Mouse (Mus musculus) small intestine, adult 2 months (tissue): Measurements from ENCODE around the gene Ssh1. TPM values are rescaled to one million over a fixed set of nuclear protein-coding genes. Genes with fewer than 3 reads are reported as not detected.

Source experiments
- H3K27ac ChIP-seq: fragments of 200-500 bp; 2 replicates; pipeline ENCODE4 v1.5.1; 2012; ENCODE audit warnings: low read depth, low read length, control low read depth, inconsistent platforms; ENCODE audit not compliant: insufficient read depth
- H3K27me3 ChIP-seq: fragments of 200-500 bp; 2 replicates; pipeline ENCODE4 v1.6.1; 2012; ENCODE audit warnings: mild to moderate bottlenecking, moderate library complexity, low read length, inconsistent platforms; ENCODE audit not compliant: control insufficient read depth, insufficient read depth
- H3K36me3 ChIP-seq: fragments of 200-500 bp; 2 replicates; pipeline ENCODE4 v1.6.1; 2012; ENCODE audit warnings: mild to moderate bottlenecking, low read length, control low read depth, inconsistent platforms; ENCODE audit not compliant: control insufficient read depth, insufficient read depth
- H3K4me1 ChIP-seq: fragments of 200-500 bp; 2 replicates; pipeline ENCODE4 v1.6.1; 2012; ENCODE audit warnings: low read length, inconsistent platforms, mixed read lengths; ENCODE audit not compliant: control insufficient read depth, insufficient read depth, insufficient read length
- H3K4me3 ChIP-seq: fragments of 200-500 bp; 2 replicates; pipeline ENCODE4 v1.5.1; 2012; ENCODE audit warnings: low read depth, mild to moderate bottlenecking, control low read depth, inconsistent platforms, low read length, moderate library complexity
- CTCF ChIP-seq: fragments of 200-500 bp; IDR thresholded peaks from 2 replicates; pipeline ENCODE4 v1.5.1; 2012; ENCODE audit warnings: low read depth, mild to moderate bottlenecking, control low read depth, inconsistent platforms, low read length, moderate library complexity, mixed read lengths; ENCODE audit not compliant: insufficient replicate concordance, insufficient read length; ENCODE audit errors: extremely low read depth
- POLR2A ChIP-seq: fragments of 200-500 bp; IDR thresholded peaks from 2 replicates; pipeline ENCODE4 v1.6.1; 2012; ENCODE audit warnings: low read depth, mild to moderate bottlenecking, control low read depth, inconsistent platforms, low read length, moderate library complexity
- WGBS: fragments of 180-500 bp; shearing (Covaris S2); methylation state at CpG from one replicate; pipeline ENCODE4 v1.1.7; 2018; 5-methylcytosine and 5-hydroxymethylcytosine counted together
- polyA plus RNA-seq: library from polyadenylated mRNA; depleted of rRNA; stranded (reverse); fragments of >200 nt; gene quantifications from 2 replicates; pipeline ENCODE4 v1.2.3, GENCODE M21; 2012

Ssh1 gene
- polyA plus RNA-seq, 1 experiment = 11.3 TPM

GRCm38 (mm10) chr5:113966452-113967150, 27.1 kb downstream of the Ssh1 start:
- WGBS = 48% methylated on average over 13 of the region's 13 CpGs
- H3K27ac ChIP-seq = no peak overlapping the region

GRCm38 (mm10) chr5:113965659-113966185, 28.0 kb downstream of the Ssh1 start:
- peaks cover 30% of the 10 kb centered on the region for H3K36me3 ChIP-seq
- no peak for TF ChIP-seq POLR2A
- TF ChIP-seq CTCF = no peak
- H3K27ac ChIP-seq = no peak overlapping the region
- peaks cover 8% of the 10 kb centered on the region for H3K4me1 ChIP-seq
- no peak overlapping the region for H3K4me3 ChIP-seq
- no peaks in the 10 kb centered on the region for H3K27me3 ChIP-seq
- WGBS = 92% methylated on average over 7 of the region's 7 CpGs

More at GRCm38 (mm10) chr5:113966452-113967150, 27.1 kb downstream of the Ssh1 start:
- peaks cover 23% of the 10 kb centered on the region for H3K36me3 ChIP-seq
- H3K4me1 ChIP-seq = peaks cover 8% of the 10 kb centered on the region
- H3K4me3 ChIP-seq = no peak overlapping the region
- no peaks in the 10 kb centered on the region for H3K27me3 ChIP-seq
- TF ChIP-seq CTCF = no peak
- TF ChIP-seq POLR2A = no peak

GRCm38 (mm10) chr5:113964972-113965371, 28.7 kb downstream of the Ssh1 start:
- no peak overlapping the region for H3K27ac ChIP-seq
- TF ChIP-seq CTCF (no peak), POLR2A (no peak)

GRCm38 (mm10) chr5:113961776-113962175, 31.9 kb downstream of the Ssh1 start:
- Histone ChIP-seq H3K36me3 (peaks cover 34% of the 10 kb centered on the region), H3K27me3 (no peaks in the 10 kb centered on the region), H3K27ac (no peak overlapping the region), H3K4me3 (no peak overlapping the region), H3K4me1 (peaks cover 10% of the 10 kb centered on the region)
- TF ChIP-seq POLR2A (no peak), CTCF (no peak)
- WGBS = 74% methylated on average over 7 of the region's 7 CpGs

More at GRCm38 (mm10) chr5:113964972-113965371, 28.7 kb downstream of the Ssh1 start:
- Histone ChIP-seq H3K4me3 (no peak overlapping the region), H3K27me3 (no peaks in the 10 kb centered on the region), H3K4me1 (peaks cover 9% of the 10 kb centered on the region), H3K36me3 (peaks cover 30% of the 10 kb centered on the region)
- 70% methylated on average over 14 of the region's 14 CpGs for WGBS

GRCm38 (mm10) chr5:113960416-113960815, 33.3 kb downstream of the Ssh1 start:
- no peak overlapping the region for H3K27ac ChIP-seq
- 81% methylated on average over 8 of the region's 8 CpGs for WGBS
- H3K27me3 ChIP-seq = no peaks in the 10 kb centered on the region
- H3K4me3 ChIP-seq = no peak overlapping the region
- TF ChIP-seq CTCF (no peak), POLR2A (no peak)
- H3K36me3 ChIP-seq = peaks cover 32% of the 10 kb centered on the region
- 0 out of 2 replicates have a peak, but pooled peaks cover 5% of the 10 kb centered on the region for H3K4me1 ChIP-seq

- Histone ChIP-seq H3K27me3 (no peaks in the 10 kb centered on the region), H3K4me3 (no peak overlapping the region), H3K36me3 (peaks cover 27% of the 10 kb centered on the region), H3K27ac (no peak overlapping the region), H3K4me1 (0 out of 2 replicates have a peak, but pooled peaks cover 5% of the 10 kb centered on the region)
- TF ChIP-seq POLR2A (no peak), CTCF (no peak)
- WGBS = 81% methylated on average over 6 of the region's 6 CpGs
Measured at GRCm38 (mm10) chr5:113959039-113959438, 34.7 kb downstream of the Ssh1 start.

GRCm38 (mm10) chr5:113956510-113956909, 37.2 kb downstream of the Ssh1 start:
- peaks cover 8% of the 10 kb centered on the region; the same call in 1 of the 2 replicates for H3K4me1 ChIP-seq
- TF ChIP-seq POLR2A = no peak
- TF ChIP-seq CTCF = peak; percentile 99
- no peaks in the 10 kb centered on the region for H3K27me3 ChIP-seq
- H3K36me3 ChIP-seq = peaks cover 34% of the 10 kb centered on the region
- no peak overlapping the region for H3K27ac ChIP-seq
- 5% methylated on average over 4 of the region's 4 CpGs for WGBS
- H3K4me3 ChIP-seq = no peak overlapping the region
